Mouse (Mus musculus) lung, postnatal 10 days (tissue): ENCODE measurements around the gene 1700012A03Rik.

Source experiments
- DNase-seq: peaks from one replicate; pipeline ENCODE4 v3.0.0; 2021

Gene 1700012A03Rik

DNA sequence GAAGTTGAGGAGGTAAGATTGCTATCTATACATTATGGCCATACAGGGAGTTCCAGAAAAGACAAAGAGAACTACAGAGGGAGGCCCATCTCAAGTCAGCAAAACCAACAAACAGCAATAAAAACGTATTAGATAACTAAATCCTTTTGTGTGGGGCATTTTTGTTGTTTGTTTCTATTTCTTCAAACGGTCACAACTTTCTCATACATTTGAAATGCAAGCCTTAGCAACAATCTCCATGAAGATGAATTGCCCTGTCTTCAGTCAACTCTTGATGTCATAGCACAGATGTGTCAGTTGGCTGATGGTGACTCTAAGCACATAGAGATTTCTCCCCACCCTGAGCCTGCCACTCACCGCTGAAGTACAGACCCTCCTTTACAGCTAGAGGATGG is at the start of gene 1700012A03Rik:
1700012A03Rik (plus strand) TSS at position 296 of the 395 bp plus-strand sequence.
- DNase-seq: no peak

DNA sequence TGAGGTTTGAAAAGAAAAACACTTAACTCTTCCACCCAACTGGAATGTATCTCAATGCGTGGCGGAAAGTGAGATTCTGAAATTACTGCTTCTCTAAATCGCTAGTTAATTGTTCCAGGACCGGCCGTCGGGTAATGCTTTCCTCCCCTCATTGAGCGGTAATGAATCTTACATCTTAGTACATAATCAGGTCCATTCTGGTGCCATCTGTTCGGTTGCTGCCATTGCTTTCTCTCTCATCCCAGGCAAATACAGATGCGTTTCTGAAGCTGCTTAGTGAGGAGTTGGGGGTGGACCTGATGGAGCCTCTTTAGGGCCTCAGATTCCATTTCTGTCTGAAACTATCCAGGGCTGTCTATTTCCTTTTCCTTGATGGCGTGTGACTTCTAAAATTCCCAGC is 45.8 kb upstream of the 1700012A03Rik start:
- DNase-seq: no peak

DNA sequence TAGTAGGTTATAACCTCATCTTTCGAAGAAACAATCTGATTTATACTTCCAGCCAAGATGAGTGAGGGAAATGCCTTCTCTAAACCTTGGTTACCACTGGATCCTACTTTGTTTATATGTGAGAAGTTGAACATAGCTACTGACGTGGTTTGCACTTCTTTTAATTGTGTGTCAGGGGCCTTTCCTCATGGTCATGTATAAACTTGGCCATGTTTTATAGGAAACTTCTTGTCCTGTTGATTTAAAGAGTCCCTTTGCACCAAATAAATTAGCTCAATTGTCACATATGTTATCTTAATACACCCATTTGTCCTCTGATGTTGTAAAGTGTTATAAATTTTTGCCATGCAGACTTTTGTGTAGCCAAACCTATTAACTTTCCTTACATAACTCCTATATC is 44.1 kb upstream of the 1700012A03Rik start:
- peak; percentile 20 for DNase-seq

GRCm38 (mm10) chr6:32006382-32006781 is 43.7 kb upstream of the 1700012A03Rik start:
- peak; percentile 16 for DNase-seq

DNA sequence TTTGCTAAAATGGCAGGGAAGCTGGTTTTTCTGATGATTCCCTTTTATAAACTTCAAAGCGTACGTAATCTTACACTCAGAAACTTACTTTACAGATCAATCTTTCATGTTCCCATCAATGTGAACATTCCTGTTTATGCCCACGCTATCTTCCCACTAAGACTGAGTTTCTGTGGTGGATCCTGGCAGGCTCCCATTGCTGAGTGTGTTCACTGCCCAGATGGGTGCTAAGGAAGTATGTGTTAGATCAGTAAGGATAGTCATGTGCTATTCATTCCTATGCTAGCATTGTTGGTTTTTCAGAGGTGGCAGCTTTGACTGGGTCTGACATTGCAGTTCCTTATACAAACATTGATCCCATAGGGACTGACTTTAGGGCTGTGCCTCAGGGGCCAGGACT is 42.7 kb upstream of the 1700012A03Rik start:
- DNase-seq: no peak

DNA sequence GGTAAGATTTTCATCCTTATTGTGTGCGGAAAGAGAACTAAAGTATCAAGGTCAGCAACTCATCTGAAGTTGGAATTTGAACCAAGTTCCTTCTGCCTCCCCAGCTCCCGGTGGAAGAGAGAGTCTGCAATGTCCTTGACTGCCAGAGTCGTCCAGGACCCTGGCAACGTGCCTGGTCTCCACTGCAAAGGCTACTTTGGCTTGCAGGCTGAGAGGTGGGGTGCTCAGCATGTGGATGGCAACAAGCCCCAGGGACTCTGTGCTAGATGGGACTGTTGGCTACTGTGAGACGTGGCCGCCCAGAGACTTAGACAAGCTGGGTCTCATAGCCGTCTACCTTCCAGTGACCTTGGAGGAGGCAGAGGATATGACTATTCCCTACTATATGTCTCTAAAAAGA is 33.2 kb upstream of the 1700012A03Rik start:
- peak; percentile 54 for DNase-seq

DNA sequence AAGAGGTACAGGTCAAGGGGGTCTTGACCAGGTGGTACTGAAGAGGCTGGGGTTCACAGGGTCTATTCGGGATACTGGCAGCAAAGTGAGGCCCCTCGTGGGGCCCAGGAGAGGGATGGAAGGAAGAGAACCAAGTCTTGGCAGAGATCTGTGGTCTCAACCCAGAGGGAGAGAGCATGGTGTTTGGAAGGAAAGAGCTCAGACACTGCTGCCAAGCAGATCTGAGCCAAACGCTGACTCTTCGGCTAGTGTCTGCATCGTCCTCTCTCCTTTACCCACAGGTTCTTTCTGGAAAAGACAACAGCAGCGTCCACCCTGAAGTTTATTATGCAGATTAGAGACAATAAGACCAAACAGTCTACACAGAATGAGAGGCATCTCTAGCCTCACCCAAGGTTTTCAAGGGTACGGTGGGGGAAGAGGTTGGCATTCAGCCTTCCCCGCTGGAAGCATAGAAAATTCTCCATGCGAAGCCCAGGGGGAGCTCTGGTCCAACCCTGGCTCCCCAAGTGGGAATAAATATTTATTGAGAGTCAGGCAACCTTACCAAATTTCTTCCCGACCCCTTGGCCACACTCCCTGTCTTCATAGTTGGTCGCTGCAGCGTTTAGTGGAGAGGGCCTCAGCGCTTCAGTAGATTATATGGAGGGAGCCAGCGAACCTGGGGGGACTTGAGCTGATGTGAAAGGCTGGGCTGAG is 32.5 kb upstream of the 1700012A03Rik start:
- DNase-seq: peak; percentile 72

- peak; percentile 84 for DNase-seq
Measured at GRCm38 (mm10) chr6:32018105-32018446, 32.0 kb upstream of the 1700012A03Rik start.

- no peak for DNase-seq
Measured at GRCm38 (mm10) chr6:32021853-32022536, 28.1 kb upstream of the 1700012A03Rik start.

DNA sequence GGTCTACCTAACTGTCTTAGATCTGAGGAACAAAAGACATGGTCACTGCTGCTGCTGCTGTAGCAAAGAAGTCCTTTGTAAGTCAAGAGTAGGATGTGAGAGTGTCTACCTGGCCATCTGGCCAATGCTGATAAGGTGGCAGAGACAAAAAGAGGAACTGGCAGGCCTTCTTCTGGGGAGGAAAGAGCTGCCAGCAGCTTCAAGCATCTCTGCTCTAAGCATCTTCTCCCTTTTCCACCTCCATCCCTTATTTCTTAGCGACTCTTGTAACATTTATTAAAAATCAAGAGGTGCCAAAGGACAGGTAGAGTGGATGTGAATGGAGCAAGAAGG is 27.5 kb upstream of the 1700012A03Rik start:
- DNase-seq: no peak

DNA sequence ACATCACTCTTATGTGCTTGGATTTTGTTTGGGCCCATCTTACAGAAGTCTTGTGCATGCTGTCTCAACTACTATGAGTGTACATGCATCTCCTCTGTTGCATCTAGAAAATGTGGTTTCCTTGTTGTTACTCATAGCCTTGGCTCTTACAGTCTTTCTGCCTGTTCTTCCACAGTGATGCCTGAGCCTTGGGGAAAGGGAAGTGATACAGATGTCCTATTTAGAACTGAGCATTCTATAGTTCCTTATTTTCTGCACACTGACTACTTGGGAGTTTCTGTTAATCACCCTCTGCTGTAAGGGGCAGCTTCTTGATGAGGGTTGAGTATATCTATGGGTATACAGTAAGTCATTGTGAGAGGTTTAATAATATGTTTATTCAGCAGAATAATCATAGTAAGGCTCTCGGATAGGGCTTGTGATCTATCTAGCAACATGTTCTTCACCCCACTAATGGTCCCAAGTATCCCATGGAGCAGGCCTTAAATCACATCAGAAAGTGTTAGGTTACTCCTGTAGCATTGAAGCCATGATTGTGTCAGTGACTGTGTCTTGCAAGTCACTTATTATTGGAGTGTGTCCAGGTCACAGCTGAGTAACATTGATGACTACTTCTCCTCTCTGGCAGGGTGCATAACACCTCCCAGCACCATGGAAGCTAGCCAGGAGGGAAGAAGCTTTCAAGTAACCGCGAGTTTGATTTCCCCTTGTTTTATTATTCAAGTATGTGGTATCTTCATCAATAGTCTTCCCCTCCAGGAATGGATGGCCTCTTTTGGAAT is 21.6 kb upstream of the 1700012A03Rik start:
- peak; percentile 48 for DNase-seq

- no peak for DNase-seq
Measured at GRCm38 (mm10) chr6:32034226-32034625, 15.8 kb upstream of the 1700012A03Rik start.

DNA sequence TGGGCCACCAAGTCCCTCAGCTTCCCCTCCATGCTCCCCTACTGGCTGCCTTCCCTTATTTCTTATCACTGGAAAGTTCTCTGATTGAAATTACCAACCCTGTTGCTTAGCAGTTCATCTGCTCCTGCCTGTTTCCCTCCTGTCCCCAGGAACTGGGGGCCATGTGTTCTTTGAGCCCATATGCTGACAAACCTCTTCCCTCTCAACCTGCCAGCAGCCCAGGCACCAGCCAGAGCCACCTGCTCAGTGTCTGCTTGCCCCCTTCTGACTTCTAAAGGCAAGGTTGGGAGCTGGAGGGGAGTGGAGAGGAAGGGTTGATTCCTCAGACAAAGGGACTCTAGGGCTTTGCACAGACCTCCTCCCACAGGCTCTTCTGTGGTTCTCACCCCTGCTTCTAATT is 4.7 kb upstream of the 1700012A03Rik start:
- no peak for DNase-seq

GRCm38 (mm10) chr6:32049256-32049950 is 643 bp upstream of the 1700012A03Rik start:
- DNase-seq: no peak

DNA sequence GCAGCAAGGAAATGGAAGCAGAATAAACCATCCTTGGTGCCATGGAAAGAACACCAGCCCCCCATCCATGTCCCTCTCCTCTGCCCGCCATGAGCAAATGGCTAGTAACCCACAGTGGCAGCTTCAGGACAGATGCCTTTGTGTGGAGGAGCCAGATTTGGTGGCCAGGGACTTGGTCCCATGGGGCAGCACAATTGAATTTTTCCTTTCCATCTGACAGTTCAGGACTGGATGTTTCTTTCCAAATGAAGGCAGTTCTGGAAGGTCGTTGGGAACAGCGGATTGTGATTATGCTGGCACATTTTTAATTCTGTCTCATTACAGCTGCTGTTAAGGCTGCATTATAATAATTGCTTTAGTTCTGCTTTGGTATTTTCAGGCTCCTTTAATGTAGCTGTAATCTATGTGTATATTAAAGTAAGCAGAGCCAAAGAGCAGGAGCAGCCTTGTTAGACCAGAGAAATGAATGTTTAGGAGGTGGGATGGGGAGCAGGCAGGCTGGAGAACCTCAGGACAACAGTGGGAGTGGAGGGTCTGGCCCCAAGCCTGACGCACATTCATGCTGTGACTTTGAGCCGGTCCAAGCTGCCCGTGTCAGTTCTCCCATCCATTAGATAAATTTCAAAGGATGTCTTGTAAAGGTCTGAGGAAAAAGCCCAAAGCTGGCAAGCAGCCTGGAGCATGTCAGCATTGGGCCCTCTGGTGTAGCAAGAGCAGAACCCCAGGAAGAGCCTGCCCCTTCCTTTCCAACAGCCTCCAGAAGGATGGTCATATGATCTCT is 2.3 kb downstream of the 1700012A03Rik start:
- peak; percentile 57 for DNase-seq

GRCm38 (mm10) chr6:32056525-32056924 is 6.5 kb downstream of the 1700012A03Rik start:
- DNase-seq: no peak

- DNase-seq: no peak
Measured at GRCm38 (mm10) chr6:32058571-32058970, 8.5 kb downstream of the 1700012A03Rik start.

GRCm38 (mm10) chr6:32060641-32061040 is 10.6 kb downstream of the 1700012A03Rik start:
- no peak for DNase-seq

DNA sequence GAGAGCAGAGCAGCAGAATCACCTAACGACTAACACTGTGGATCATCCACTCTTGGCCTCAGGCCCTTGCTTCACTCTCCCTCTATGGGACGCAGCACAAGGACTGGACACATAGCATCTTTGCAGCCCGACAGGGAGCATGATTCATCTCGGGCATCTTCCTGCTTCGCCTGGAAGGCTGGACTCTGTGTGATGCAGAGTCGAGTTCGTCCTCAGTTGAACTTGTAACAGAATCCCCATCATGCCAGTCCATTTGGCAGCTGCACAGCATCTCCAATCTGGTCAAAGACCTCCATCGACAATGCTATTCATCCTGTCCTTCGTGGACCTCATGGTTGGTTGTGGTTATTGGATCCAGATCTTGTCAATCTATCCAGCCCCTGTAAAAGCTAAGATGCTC is 11.2 kb downstream of the 1700012A03Rik start:
- no peak for DNase-seq

- no peak for DNase-seq
Measured at GRCm38 (mm10) chr6:32065789-32066510, 15.9 kb downstream of the 1700012A03Rik start.

DNA sequence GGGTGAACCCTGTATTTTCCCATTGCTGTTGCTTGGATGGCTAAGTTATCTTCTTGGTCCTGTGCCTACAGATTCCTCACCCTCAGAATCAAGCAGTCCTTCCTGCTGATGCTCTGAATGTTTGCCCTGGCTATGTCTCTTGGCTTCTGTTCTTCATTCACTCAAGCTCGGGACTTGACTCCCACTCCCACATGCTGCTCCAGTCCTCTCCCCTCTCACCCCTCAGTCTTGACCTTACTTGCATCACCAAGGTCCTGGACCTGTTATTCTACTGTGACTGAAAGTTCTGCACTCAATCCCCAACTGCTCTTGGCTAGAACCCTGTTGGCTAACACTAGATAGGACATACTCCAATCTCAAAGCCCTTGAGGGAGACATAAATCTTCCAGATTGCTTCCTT is 22.1 kb downstream of the 1700012A03Rik start:
- DNase-seq: no peak

DNA sequence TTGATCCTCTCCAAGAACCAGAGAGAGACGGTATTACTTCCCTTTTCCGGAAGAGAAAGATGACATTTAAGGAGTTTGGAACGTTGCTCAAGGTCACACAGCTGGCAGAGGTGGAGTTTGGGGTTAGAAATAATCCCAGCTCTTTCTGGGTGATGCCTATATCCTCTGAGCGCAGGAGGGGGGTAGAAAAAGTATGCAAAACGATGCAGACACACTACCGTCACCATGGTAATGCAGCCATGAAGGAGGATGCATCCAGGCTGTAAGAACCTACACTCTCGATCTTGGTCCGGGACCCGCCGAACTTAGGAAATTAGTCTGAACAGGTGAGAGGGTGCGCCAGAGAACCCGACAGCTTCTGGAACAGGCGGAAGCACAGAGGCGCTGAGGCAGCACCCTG is 43.3 kb downstream of the 1700012A03Rik start:
- no peak for DNase-seq
